Mouse (Mus musculus) liver, embryonic 12.5 days (tissue): ENCODE data around the gene Pdp2. TPM values are rescaled to one million over a fixed set of nuclear protein-coding genes. Genes with fewer than 3 reads are reported as not detected.
A peak's percentile ranks its signal among the peaks of the same experiment; 100 is the strongest.

Experiments
- ATAC-seq: fragments of 200-750 bp; cut with Nextera tagmentation; 2 replicates; pipeline ENCODE4 v1.8.0; 2017; ENCODE audit warnings: moderate number of reproducible peaks, mild to moderate bottlenecking, moderate library complexity
- H3K27ac ChIP-seq: fragments of 300-500 bp; sonication (generic); 2 replicates; pipeline ENCODE4 v1.5.1; 2016; ENCODE audit warnings: mild to moderate bottlenecking
- H3K27me3 ChIP-seq: fragments of 300-500 bp; sonication (generic); replicated peaks from 2 replicates; pipeline ENCODE4 v1.6.1; 2016; ENCODE audit warnings: mild to moderate bottlenecking, moderate library complexity
- H3K36me3 ChIP-seq: fragments of 300-500 bp; sonication (generic); 2 replicates; pipeline ENCODE4 v1.6.1; 2016; ENCODE audit warnings: mild to moderate bottlenecking, moderate library complexity
- H3K4me1 ChIP-seq: fragments of 300-500 bp; sonication (generic); 2 replicates; pipeline ENCODE4 v1.6.1; 2016
- H3K4me2 ChIP-seq: fragments of 300-500 bp; sonication (generic); 2 replicates; pipeline ENCODE4 v1.6.1; 2016; ENCODE audit warnings: mild to moderate bottlenecking, moderate library complexity
- H3K4me3 ChIP-seq: fragments of 300-500 bp; sonication (generic); 2 replicates; pipeline ENCODE4 v1.5.1; 2016; ENCODE audit warnings: mild to moderate bottlenecking, moderate library complexity
- H3K9ac ChIP-seq: fragments of 300-500 bp; sonication (generic); 2 replicates; pipeline ENCODE4 v1.6.1; 2016; ENCODE audit warnings: mild to moderate bottlenecking, moderate library complexity
- H3K9me3 ChIP-seq: fragments of 300-500 bp; sonication (generic); replicated peaks from 2 replicates; pipeline ENCODE4 v1.6.1; 2016; ENCODE audit warnings: mild to moderate bottlenecking, moderate library complexity
- WGBS: fragments of 180-500 bp; shearing (Covaris S2); methylation state at CpG from one replicate; pipeline ENCODE4 v1.1.7; 2016; ENCODE audit not compliant: insufficient replicate concordance; 5-methylcytosine and 5-hydroxymethylcytosine counted together
- polyA plus RNA-seq: library from polyadenylated mRNA; unstranded; fragments of >200 nt; fragmentation: Nextera tagmentation; extraction: Ambion mirVana; gene quantifications from 2 replicates; pipeline ENCODE4 v1.2.1, GENCODE M21; 2016

Gene Pdp2
- polyA plus RNA-seq, 1 experiment from 2014 or later: 5.8 TPM

- no peaks in the 10 kb centered on the region; the same call in 1 of the 2 replicates for H3K36me3 ChIP-seq
- no peak overlapping the region for H3K4me3 ChIP-seq
- peak overlapping the region; percentile 40 for H3K4me2 ChIP-seq
- peaks cover 16% of the 10 kb centered on the region for H3K27me3 ChIP-seq
- 28% methylated on average over 7 of the region's 7 CpGs for WGBS
- peaks cover 18% of the 10 kb centered on the region for H3K4me1 ChIP-seq
- H3K9me3 ChIP-seq: no peaks in the 10 kb centered on the region
- ATAC-seq: no peak
- no peak overlapping the region for H3K9ac ChIP-seq
- H3K27ac ChIP-seq: no peak overlapping the region
Observed at GRCm38 (mm10) chr8:104601386-104601785, 10.1 kb downstream of the Pdp2 start.

- ATAC-seq: 0 out of 2 replicates have a peak, but pooled peaks have one; percentile 31
- Histone ChIP-seq H3K4me1 (peaks cover 16% of the 10 kb centered on the region), H3K4me3 (no peak overlapping the region), H3K27me3 (peaks cover 16% of the 10 kb centered on the region), H3K4me2 (peak overlapping the region; percentile 40), H3K36me3 (no peaks in the 10 kb centered on the region; the same call in 1 of the 2 replicates), H3K27ac (no peak overlapping the region), H3K9ac (no peak overlapping the region), H3K9me3 (no peaks in the 10 kb centered on the region)
- WGBS: under 1% methylated on average over 12 of the region's 12 CpGs
Observed at GRCm38 (mm10) chr8:104601941-104602371, 10.7 kb downstream of the Pdp2 start.

- Histone ChIP-seq H3K36me3 (no peaks in the 10 kb centered on the region; the same call in 1 of the 2 replicates), H3K4me2 (peak overlapping the region; percentile 40), H3K27ac (no peak overlapping the region), H3K4me3 (peak overlapping the region; percentile 14), H3K9me3 (no peaks in the 10 kb centered on the region), H3K9ac (no peak overlapping the region), H3K27me3 (peaks cover 16% of the 10 kb centered on the region), H3K4me1 (peaks cover 16% of the 10 kb centered on the region)
- 20% methylated on average over 21 of the region's 21 CpGs for WGBS
- peak; percentile 83 for ATAC-seq
Observed at GRCm38 (mm10) chr8:104602468-104603244, 11.4 kb downstream of the Pdp2 start.

- H3K9ac ChIP-seq: no peak overlapping the region
- H3K27me3 ChIP-seq: peaks cover 16% of the 10 kb centered on the region
- peaks cover 16% of the 10 kb centered on the region for H3K4me1 ChIP-seq
- ATAC-seq: no peak
- no peaks in the 10 kb centered on the region; the same call in 1 of the 2 replicates for H3K36me3 ChIP-seq
- WGBS: 72% methylated on average over 4 of the region's 4 CpGs
- H3K27ac ChIP-seq: no peak overlapping the region
- no peaks in the 10 kb centered on the region for H3K9me3 ChIP-seq
- no peak overlapping the region for H3K4me2 ChIP-seq
- no peak overlapping the region for H3K4me3 ChIP-seq
Observed at GRCm38 (mm10) chr8:104603245-104603593, 12.0 kb downstream of the Pdp2 start.

- Histone ChIP-seq H3K27me3 (peaks cover 13% of the 10 kb centered on the region), H3K36me3 (no peaks in the 10 kb centered on the region), H3K9ac (no peak overlapping the region), H3K4me3 (no peak overlapping the region), H3K4me1 (peaks cover 13% of the 10 kb centered on the region), H3K4me2 (no peak overlapping the region), H3K9me3 (no peaks in the 10 kb centered on the region), H3K27ac (no peak overlapping the region)
- WGBS: 37% methylated on average over 6 of the region's 6 CpGs
- ATAC-seq: no peak
Observed at GRCm38 (mm10) chr8:104606329-104606728, 15.1 kb downstream of the Pdp2 start.

- Histone ChIP-seq H3K36me3 (no peaks in the 10 kb centered on the region), H3K9ac (no peak overlapping the region), H3K4me3 (no peak overlapping the region), H3K4me1 (no peaks in the 10 kb centered on the region), H3K4me2 (no peak overlapping the region), H3K9me3 (no peaks in the 10 kb centered on the region), H3K27ac (no peak overlapping the region), H3K27me3 (0 out of 2 replicates have a peak, but pooled peaks cover 3% of the 10 kb centered on the region)
- no peak for ATAC-seq
- 58% methylated on average over 2 of the region's 2 CpGs for WGBS
Observed at GRCm38 (mm10) chr8:104607944-104608343, 16.7 kb downstream of the Pdp2 start.

GRCm38 (mm10) chr8:104609222-104609621, 18.0 kb downstream of the Pdp2 start:
- Histone ChIP-seq H3K4me2 (no peak overlapping the region), H3K36me3 (no peaks in the 10 kb centered on the region), H3K9me3 (no peaks in the 10 kb centered on the region), H3K9ac (no peak overlapping the region), H3K4me3 (no peak overlapping the region), H3K27me3 (0 out of 2 replicates have a peak, but pooled peaks cover 3% of the 10 kb centered on the region), H3K4me1 (no peaks in the 10 kb centered on the region), H3K27ac (no peak overlapping the region)
- WGBS: 63% methylated on average over 8 of the region's 8 CpGs
- ATAC-seq: no peak

- ATAC-seq: no peak
- Histone ChIP-seq H3K27ac (no peak overlapping the region), H3K4me3 (no peak overlapping the region), H3K36me3 (no peaks in the 10 kb centered on the region), H3K4me1 (no peaks in the 10 kb centered on the region), H3K9ac (no peak overlapping the region), H3K4me2 (no peak overlapping the region), H3K27me3 (0 out of 2 replicates have a peak, but pooled peaks cover 3% of the 10 kb centered on the region), H3K9me3 (no peaks in the 10 kb centered on the region)
- 66% methylated on average over 12 of the region's 12 CpGs for WGBS
Observed at GRCm38 (mm10) chr8:104610185-104610766, 19.0 kb downstream of the Pdp2 start.

- H3K4me1 ChIP-seq: no peaks in the 10 kb centered on the region
- no peak for ATAC-seq
- WGBS: 54% methylated on average over 4 of the region's 4 CpGs
- H3K9me3 ChIP-seq: no peaks in the 10 kb centered on the region
- H3K36me3 ChIP-seq: no peaks in the 10 kb centered on the region
- no peak overlapping the region for H3K4me2 ChIP-seq
- H3K9ac ChIP-seq: no peak overlapping the region
- H3K27ac ChIP-seq: no peak overlapping the region
- H3K4me3 ChIP-seq: no peak overlapping the region
- 0 out of 2 replicates have a peak, but pooled peaks cover 3% of the 10 kb centered on the region for H3K27me3 ChIP-seq
Observed at GRCm38 (mm10) chr8:104611613-104612012, 20.4 kb downstream of the Pdp2 start.

- no peak overlapping the region for H3K27ac ChIP-seq
- ATAC-seq: no peak
- no peaks in the 10 kb centered on the region for H3K4me1 ChIP-seq
- no peaks in the 10 kb centered on the region for H3K36me3 ChIP-seq
- H3K4me2 ChIP-seq: no peak overlapping the region
- H3K27me3 ChIP-seq: 0 out of 2 replicates have a peak, but pooled peaks cover 3% of the 10 kb centered on the region
- 46% methylated on average over 4 of the region's 4 CpGs for WGBS
- H3K4me3 ChIP-seq: no peak overlapping the region
- H3K9me3 ChIP-seq: no peaks in the 10 kb centered on the region
- no peak overlapping the region for H3K9ac ChIP-seq
Observed at GRCm38 (mm10) chr8:104613119-104613518, 21.9 kb downstream of the Pdp2 start.

GRCm38 (mm10) chr8:104620765-104621164, 29.5 kb downstream of the Pdp2 start:
- Histone ChIP-seq H3K27me3 (no peaks in the 10 kb centered on the region; the same call in 1 of the 2 replicates), H3K4me2 (no peak overlapping the region), H3K27ac (no peak overlapping the region), H3K36me3 (no peaks in the 10 kb centered on the region), H3K9ac (no peak overlapping the region), H3K4me1 (no peaks in the 10 kb centered on the region), H3K9me3 (no peaks in the 10 kb centered on the region), H3K4me3 (no peak overlapping the region)
- ATAC-seq: no peak
- WGBS: 37% methylated on average over 5 of the region's 5 CpGs

GRCm38 (mm10) chr8:104624161-104624560, 32.9 kb downstream of the Pdp2 start, which contains the start of gene Cdh16:
Gene Cdh16, minus strand, starts transcription at chr8:104624396.
- ATAC-seq: no peak
- no peak within 1 kb of the TSS for H3K4me3 ChIP-seq
- 63% methylated on average over 6 of the region's 6 CpGs for WGBS
- H3K9me3 ChIP-seq: no peaks in the 10 kb centered on the region
- H3K27me3 ChIP-seq: peaks cover 2% of the 10 kb centered on the region; the same call in 1 of the 2 replicates
- H3K9ac ChIP-seq: no peak within 1 kb of the TSS
- H3K4me2 ChIP-seq: no peak within 1 kb of the TSS
- no peak within 1 kb of the TSS for H3K27ac ChIP-seq
- no peaks in the 10 kb centered on the region for H3K36me3 ChIP-seq
- H3K4me1 ChIP-seq: no peaks in the 10 kb centered on the region
